Mouse (Mus musculus): ENCODE measurements at regions not wholly inside any gene's neighbourhood (a gene's known extent, or its start where the extent isn't known, plus 50 kb on each side); places are given as distances from the start of the nearest gene placed in this dataset.

- TF ChIP-seq POLR2A (IDR thresholded peaks at IDR 0.05; ENCODE audit: borderline replicate concordance, low read depth, low read length) (no peak), CTCF (IDR thresholded peaks at IDR 0.05; ENCODE audit: low read depth, low read length) (no peak)
These were observed 267.8 kb downstream of the Ice1 start for GRCm38 (mm10) chr13:70369647-70370046.
